ENCODE assay signal across 8 mouse cellular contexts in genomic region chr2:29764831-29765230, GRCm38 (mm10). TPM values are rescaled to one million over a fixed set of nuclear protein-coding genes. Genes with fewer than 3 reads are reported as not detected.
DNase-seq lines count a peak whose midpoint lies in the region; ATAC-seq and TF ChIP-seq lines count a peak whose summit lies in the region.

No protein-coding gene starts in this region.

- 0% methylated on average over 1 of the region's 1 CpGs for WGBS in thymus, adult 2 months
- 0% methylated on average over 1 of the region's 1 CpGs for WGBS in cerebellum, adult 2 months
- 4% methylated on average over 1 of the region's 1 CpGs for WGBS in liver, embryonic 11.5 days
- 3% methylated on average over 1 of the region's 1 CpGs for WGBS in stomach, postnatal 0 days

- H3K27ac ChIP-seq in thymus, adult 2 months (ENCODE audit: control insufficient read depth, insufficient read depth, low read length) = no peak overlapping the region
- no peak overlapping the region for H3K27ac ChIP-seq in cerebellum, adult 2 months (ENCODE audit: insufficient read depth, low read length)
- H3K27ac ChIP-seq in liver, embryonic 11.5 days (ENCODE audit: low read depth, low read length) = no peak overlapping the region
- H3K27ac ChIP-seq in stomach, postnatal 0 days (replicated peaks) = no peak overlapping the region

- H3K4me3 ChIP-seq in thymus, adult 2 months (ENCODE audit: control insufficient read depth, insufficient read depth, low read length) = no peak overlapping the region
- H3K4me3 ChIP-seq in cerebellum, adult 2 months (replicated peaks; ENCODE audit: insufficient read depth, low read depth, low read length) = no peak overlapping the region
- no peak overlapping the region for H3K4me3 ChIP-seq in liver, embryonic 11.5 days (ENCODE audit: low read depth, low read length)
- H3K4me3 ChIP-seq in stomach, postnatal 0 days (ENCODE audit: low read depth, low read length) = no peak overlapping the region

- no peaks in the 10 kb centered on the region for H3K9me3 ChIP-seq in liver, embryonic 11.5 days (ENCODE audit: control insufficient read depth, low read length)
- H3K9me3 ChIP-seq in stomach, postnatal 0 days (ENCODE audit: control insufficient read depth, low read length) = no peaks in the 10 kb centered on the region

- DNase-seq in thymus, adult 2 months = peak; percentile 56
- no peak for DNase-seq in thymus, adult 18-20 months
- DNase-seq in cerebellum, adult 2 months = peak; percentile 57 to 74
- peak; percentile 50 to 73 for DNase-seq in kidney, adult 8-10 months
- peak; percentile 65 for DNase-seq in liver, embryonic 11.5 days (ENCODE audit: low spot score)
- DNase-seq in natural killer cell, adult 2 months (ENCODE audit: low spot score in 2 of 2) = peak; percentile 53 to 65
- peak; percentile 82 for DNase-seq in stomach, postnatal 0 days (ENCODE audit: low spot score)

- no peak overlapping the region for H3K9ac ChIP-seq in liver, embryonic 11.5 days (ENCODE audit: low read depth, low read length)
- peak overlapping the region; percentile 35; the same call in 1 of the 2 replicates for H3K9ac ChIP-seq in stomach, postnatal 0 days (ENCODE audit: low read length)

- TF ChIP-seq CTCF in thymus, adult 2 months (IDR thresholded peaks at IDR 0.05; ENCODE audit: borderline replicate concordance, control insufficient read depth, extremely low read depth, insufficient read depth, low read length, poor library complexity) = peak; percentile 77; the same call in 1 of the 2 replicates
- TF ChIP-seq CTCF in cerebellum, adult 2 months (IDR thresholded peaks at IDR 0.05; ENCODE audit: borderline replicate concordance, insufficient read depth, low read depth, low read length) = peak; percentile 94
- peak; percentile 97 for TF ChIP-seq CTCF in stomach, postnatal 0 days (IDR thresholded peaks at IDR 0.05; ENCODE audit: low read depth)

- no peak overlapping the region for H3K4me2 ChIP-seq in liver, embryonic 11.5 days
- no peak overlapping the region for H3K4me2 ChIP-seq in stomach, postnatal 0 days (replicated peaks; ENCODE audit: low read depth)

- H3K27me3 ChIP-seq in thymus, adult 2 months (ENCODE audit: control insufficient read depth, insufficient read depth, low read length) = no peaks in the 10 kb centered on the region
- no peaks in the 10 kb centered on the region for H3K27me3 ChIP-seq in cerebellum, adult 2 months (ENCODE audit: control insufficient read depth, insufficient read depth, low read length)
- H3K27me3 ChIP-seq in liver, embryonic 11.5 days (replicated peaks; ENCODE audit: control insufficient read depth, insufficient read depth, low read length) = peaks cover 8% of the 10 kb centered on the region
- no peaks in the 10 kb centered on the region for H3K27me3 ChIP-seq in stomach, postnatal 0 days (ENCODE audit: control insufficient read depth, insufficient read depth, low read length)

- H3K36me3 ChIP-seq in thymus, adult 2 months (ENCODE audit: control insufficient read depth, insufficient read depth, low read length) = no peaks in the 10 kb centered on the region
- H3K36me3 ChIP-seq in liver, embryonic 11.5 days (ENCODE audit: control insufficient read depth, insufficient read depth, low read length) = no peaks in the 10 kb centered on the region
- H3K36me3 ChIP-seq in stomach, postnatal 0 days (ENCODE audit: control insufficient read depth, insufficient read depth, low read length) = no peaks in the 10 kb centered on the region

- no peak for TF ChIP-seq EP300 in stomach, postnatal 0 days (optimal IDR thresholded peaks at IDR 0.05)

- TF ChIP-seq POLR2A in thymus, adult 2 months (IDR thresholded peaks at IDR 0.05; ENCODE audit: control insufficient read depth, extremely low read depth, insufficient read depth, low read length, poor library complexity) = no peak
- no peak for TF ChIP-seq POLR2A in cerebellum, adult 2 months (IDR thresholded peaks at IDR 0.05; ENCODE audit: borderline replicate concordance, insufficient read depth, low read length)

- ATAC-seq in frontal cortex, adult (ENCODE audit: low TSS enrichment) = peak; percentile 86
- ATAC-seq in liver, embryonic 11.5 days (replicated peaks; ENCODE audit: low FRiP score) = no peak; the same call in 1 of the 2 replicates
- ATAC-seq in stomach, postnatal 0 days (ENCODE audit: low FRiP score, low TSS enrichment) = peak; percentile 58

- no peaks in the 10 kb centered on the region for H3K4me1 ChIP-seq in thymus, adult 2 months (replicated peaks; ENCODE audit: control insufficient read depth, insufficient read depth, low read length)
- H3K4me1 ChIP-seq in cerebellum, adult 2 months (ENCODE audit: control insufficient read depth, insufficient read depth, low read length) = no peaks in the 10 kb centered on the region; the same call in 1 of the 2 replicates
- H3K4me1 ChIP-seq in liver, embryonic 11.5 days (replicated peaks; ENCODE audit: control insufficient read depth, insufficient read depth, low read length) = no peaks in the 10 kb centered on the region
- H3K4me1 ChIP-seq in stomach, postnatal 0 days (replicated peaks; ENCODE audit: control insufficient read depth, insufficient read depth) = no peaks in the 10 kb centered on the region

RNA-seq across cellular contexts. Expression of gene Gm13547, which starts 5.7 kb away (rescaled TPM):
- polyA plus RNA-seq in thymus, adult 2 months (2012; rRNA removed) = not detected in 2 replicates
- not detected in 2 replicates for polyA plus RNA-seq in cerebellum, adult 2 months (2012; rRNA removed)
- 1.1 TPM in 1 of 2 replicates, not detected in the other for polyA plus RNA-seq in liver, embryonic 11.5 days (2014; fragmentation: Nextera tagmentation; extraction: Ambion mirVana)
- polyA plus RNA-seq in stomach, postnatal 0 days (2015; fragmentation: Nextera tagmentation; extraction: Ambion mirVana) = 0.28 TPM in 1 of 2 replicates, not detected in the other

RNA-seq across cellular contexts. Expression of gene Gm13420, which starts 13.3 kb away (rescaled TPM):
- polyA plus RNA-seq in thymus, adult 2 months (2012; rRNA removed) = 0.15 and 0.34 TPM in 2 replicates
- 0.19 and 0.28 TPM in 2 replicates for polyA plus RNA-seq in cerebellum, adult 2 months (2012; rRNA removed)
- polyA plus RNA-seq in liver, embryonic 11.5 days (2014; fragmentation: Nextera tagmentation; extraction: Ambion mirVana) = 0.77 and 0.88 TPM in 2 replicates
- 5.8 and 6.1 TPM in 2 replicates for polyA plus RNA-seq in stomach, postnatal 0 days (2015; fragmentation: Nextera tagmentation; extraction: Ambion mirVana)

RNA-seq across cellular contexts. Expression of gene Coq4, which starts 22.5 kb away (rescaled TPM):
- 49.0 and 83.9 TPM in 2 replicates for polyA plus RNA-seq in thymus, adult 2 months (2012; rRNA removed)
- 28.2 TPM in 2 replicates for polyA plus RNA-seq in cerebellum, adult 2 months (2012; rRNA removed)
- 36.1 and 38.8 TPM in 2 replicates for polyA plus RNA-seq in liver, embryonic 11.5 days (2014; fragmentation: Nextera tagmentation; extraction: Ambion mirVana)
- polyA plus RNA-seq in stomach, postnatal 0 days (2015; fragmentation: Nextera tagmentation; extraction: Ambion mirVana) = 18.7 and 20.4 TPM in 2 replicates

RNA-seq across cellular contexts. Expression of gene Trub2, which starts 23.5 kb away (rescaled TPM):
- polyA plus RNA-seq in thymus, adult 2 months (2012; rRNA removed) = 61.1 and 70.5 TPM in 2 replicates
- polyA plus RNA-seq in cerebellum, adult 2 months (2012; rRNA removed) = 39.9 and 42.8 TPM in 2 replicates
- polyA plus RNA-seq in liver, embryonic 11.5 days (2014; fragmentation: Nextera tagmentation; extraction: Ambion mirVana) = 27.7 and 29.0 TPM in 2 replicates
- 14.7 TPM in 2 replicates for polyA plus RNA-seq in stomach, postnatal 0 days (2015; fragmentation: Nextera tagmentation; extraction: Ambion mirVana)

RNA-seq across cellular contexts. Expression of gene Slc27a4, which starts 37.6 kb away (rescaled TPM):
- 34.7 and 35.8 TPM in 2 replicates for polyA plus RNA-seq in thymus, adult 2 months (2012; rRNA removed)
- polyA plus RNA-seq in cerebellum, adult 2 months (2012; rRNA removed) = 90.6 TPM in 2 replicates
- 5.2 and 5.3 TPM in 2 replicates for polyA plus RNA-seq in liver, embryonic 11.5 days (2014; fragmentation: Nextera tagmentation; extraction: Ambion mirVana)
- polyA plus RNA-seq in stomach, postnatal 0 days (2015; fragmentation: Nextera tagmentation; extraction: Ambion mirVana) = 34.0 and 36.4 TPM in 2 replicates

Comparison
In these comparisons a context has a peak if more than half of its experiments do, and no peak if none do; other contexts are left out.
1. DNase-seq: peak in thymus, adult 2 months (single experiment), cerebellum, adult 2 months (2 of 2), kidney, adult 8-10 months (2 of 2), liver, embryonic 11.5 days (single experiment), natural killer cell, adult 2 months (2 of 2) and stomach, postnatal 0 days (single experiment); none in thymus, adult 18-20 months (0 of 2).
2. Peak in every context shown above with its lines, with median percentiles within 50 percentile points of each other: CTCF ChIP-seq.